Mouse (Mus musculus): ENCODE data around the gene Gm13304. TPM values are rescaled to one million over a fixed set of nuclear protein-coding genes. Genes with fewer than 3 reads are reported as not detected.
"Not testable (repeated sequence)": the region's sequence is repeated elsewhere in the genome, so short reads cannot be mapped to it uniquely, and the experiment has no call there.

Gm13304 gene
- 0.29 TPM in 1 of 2 replicates, not detected in the other for polyA plus RNA-seq (2015; fragmentation: Nextera tagmentation; extraction: Ambion mirVana)

DNA sequence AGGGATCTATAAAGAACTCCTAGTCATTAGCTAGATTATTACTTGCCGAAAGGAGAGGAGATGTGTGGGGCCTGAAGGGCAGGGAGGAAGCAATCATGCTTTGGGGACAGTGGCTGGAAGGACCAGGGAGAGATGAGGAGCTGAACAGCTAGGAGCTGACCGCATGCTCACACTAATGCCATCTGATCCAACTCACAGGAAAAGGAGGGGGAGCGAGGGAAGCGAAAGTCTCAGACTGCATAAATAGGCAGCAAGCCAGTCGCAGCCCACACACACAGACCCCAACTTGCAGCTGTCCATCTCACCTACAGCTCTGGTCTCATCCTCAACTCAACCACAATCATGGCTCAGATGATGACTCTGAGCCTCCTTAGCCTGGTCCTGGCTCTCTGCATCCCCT is at the start of gene Gm13304:
Gm13304 (plus strand) TSS at position 301 of the 400 bp plus-strand sequence.
- not testable (repeated sequence) for H3K9ac ChIP-seq (ENCODE audit: low read depth, low read length); H3K27ac ChIP-seq (ENCODE audit: low read length); H3K27me3 ChIP-seq (ENCODE audit: control insufficient read depth, insufficient read depth, low read depth, low read length); H3K36me3 ChIP-seq (ENCODE audit: control insufficient read depth, insufficient read depth); H3K9me3 ChIP-seq (replicated peaks; ENCODE audit: control insufficient read depth, low read length); H3K4me1 ChIP-seq (ENCODE audit: control insufficient read depth, low read depth, low read length); H3K4me3 ChIP-seq (ENCODE audit: low read depth, low read length); H3K4me2 ChIP-seq (ENCODE audit: low read depth, low read length); ATAC-seq (ENCODE audit: low read depth)
- WGBS (ENCODE audit: insufficient replicate concordance): no CpG with 5 or more reads among the region's 5 CpGs

DNA sequence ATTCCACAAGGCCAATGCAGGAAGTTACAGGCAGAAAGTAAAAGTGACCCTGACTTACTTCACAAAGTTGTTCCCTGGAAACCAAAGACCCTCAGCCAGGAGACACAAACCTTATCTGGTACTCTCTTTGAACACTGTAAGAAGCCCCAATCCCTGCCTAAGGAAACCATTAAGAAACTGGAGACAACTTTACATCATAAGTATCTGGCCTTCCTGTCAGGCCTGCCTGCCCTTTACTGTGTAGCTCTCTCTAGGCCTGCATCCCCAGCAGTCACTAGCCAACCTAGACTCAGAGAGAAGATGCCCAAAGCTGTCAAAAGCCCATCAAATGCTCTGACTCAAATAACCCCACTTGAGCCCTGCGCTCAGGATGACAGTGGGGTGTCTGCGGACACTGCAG is 23.7 kb upstream of the Gm13304 start, which contains the start of gene Gm3893:
Gm3893 (plus strand) TSS at position 301 of the 400 bp plus-strand sequence.
- ATAC-seq (ENCODE audit: low read depth); H3K9ac ChIP-seq (ENCODE audit: low read depth, low read length); H3K36me3 ChIP-seq (ENCODE audit: control insufficient read depth, insufficient read depth); H3K4me1 ChIP-seq (ENCODE audit: control insufficient read depth, low read depth, low read length); H3K4me2 ChIP-seq (ENCODE audit: low read depth, low read length); H3K9me3 ChIP-seq (replicated peaks; ENCODE audit: control insufficient read depth, low read length); H3K27me3 ChIP-seq (ENCODE audit: control insufficient read depth, insufficient read depth, low read depth, low read length); H3K27ac ChIP-seq (ENCODE audit: low read length); H3K4me3 ChIP-seq (ENCODE audit: low read depth, low read length): not testable (repeated sequence)
- WGBS (ENCODE audit: insufficient replicate concordance): no CpG with 5 or more reads among the region's 2 CpGs

DNA sequence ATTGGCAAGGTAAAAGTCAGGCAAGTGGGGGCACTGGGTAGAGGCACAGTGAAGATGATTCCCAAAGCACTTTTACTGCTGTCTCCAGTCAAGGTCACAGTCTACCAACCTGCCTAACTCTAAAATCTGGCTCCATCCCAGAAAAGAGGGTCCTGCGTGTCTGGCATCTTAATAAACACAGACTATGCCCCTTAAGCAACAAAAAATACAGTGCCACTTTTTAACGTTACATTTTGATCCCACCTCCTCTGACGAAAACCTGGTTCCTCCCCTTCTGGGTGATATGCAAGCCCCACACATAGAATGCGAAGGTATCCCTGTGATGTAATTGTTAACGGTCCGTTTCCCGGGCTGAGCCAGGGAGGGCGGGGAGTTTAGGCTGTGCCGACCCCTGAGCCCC is 38.5 kb downstream of the Gm13304 start, which contains the start of gene Gm13306:
Gm13306 (plus strand) TSS at position 301 of the 400 bp plus-strand sequence.
- H3K9ac ChIP-seq (ENCODE audit: low read depth, low read length); H3K4me2 ChIP-seq (ENCODE audit: low read depth, low read length); H3K27me3 ChIP-seq (ENCODE audit: control insufficient read depth, insufficient read depth, low read depth, low read length); H3K27ac ChIP-seq (ENCODE audit: low read length); H3K4me1 ChIP-seq (ENCODE audit: control insufficient read depth, low read depth, low read length); H3K9me3 ChIP-seq (replicated peaks; ENCODE audit: control insufficient read depth, low read length); ATAC-seq (ENCODE audit: low read depth); H3K36me3 ChIP-seq (ENCODE audit: control insufficient read depth, insufficient read depth); H3K4me3 ChIP-seq (ENCODE audit: low read depth, low read length): not testable (repeated sequence)
- WGBS (ENCODE audit: insufficient replicate concordance): no CpG with 5 or more reads among the region's 9 CpGs

Other genes with a start within 250 kb of the Gm13304 start
- gene Gm21541, start 211.2 kb upstream of the Gm13304 start, polyA plus RNA-seq (2015; fragmentation: Nextera tagmentation; extraction: Ambion mirVana): not detected in 2 replicates
- gene Gm20878, start 173.2 kb upstream of the Gm13304 start, polyA plus RNA-seq (2015; fragmentation: Nextera tagmentation; extraction: Ambion mirVana): 0.28 TPM in 1 of 2 replicates, not detected in the other
- gene Fam205a4, start 148.8 kb upstream of the Gm13304 start, polyA plus RNA-seq (2015; fragmentation: Nextera tagmentation; extraction: Ambion mirVana): not detected in 2 replicates
- gene Gm21093, start 80.1 kb upstream of the Gm13304 start, polyA plus RNA-seq (2015; fragmentation: Nextera tagmentation; extraction: Ambion mirVana): not detected in 2 replicates
- gene Gm3893, start 23.6 kb upstream of the Gm13304 start, polyA plus RNA-seq (2015; fragmentation: Nextera tagmentation; extraction: Ambion mirVana): not detected in 2 replicates
- not detected in 2 replicates for gene Gm13306, start 38.6 kb downstream of the Gm13304 start, polyA plus RNA-seq (2015; fragmentation: Nextera tagmentation; extraction: Ambion mirVana)
- gene Gm13305, start 53.8 kb downstream of the Gm13304 start, polyA plus RNA-seq (2015; fragmentation: Nextera tagmentation; extraction: Ambion mirVana): 0.27 TPM in 1 of 2 replicates, not detected in the other
- gene Gm10600, start 125.8 kb downstream of the Gm13304 start, polyA plus RNA-seq (2015; fragmentation: Nextera tagmentation; extraction: Ambion mirVana): 0.05 TPM in 1 of 2 replicates, not detected in the other
- gene Ccl21b, start 140.9 kb downstream of the Gm13304 start, polyA plus RNA-seq (2015; fragmentation: Nextera tagmentation; extraction: Ambion mirVana): not detected in 2 replicates
- gene Gm21953, start 179.4 kb downstream of the Gm13304 start, polyA plus RNA-seq (2015; fragmentation: Nextera tagmentation; extraction: Ambion mirVana): not detected in 2 replicates
- not detected in 2 replicates for gene Fam205a3, start 203.5 kb downstream of the Gm13304 start, polyA plus RNA-seq (2015; fragmentation: Nextera tagmentation; extraction: Ambion mirVana)

All from liver, embryonic 16.5 days (tissue).